ENCODE assay signal across 24 mouse cellular contexts in the genomic region with DNA sequence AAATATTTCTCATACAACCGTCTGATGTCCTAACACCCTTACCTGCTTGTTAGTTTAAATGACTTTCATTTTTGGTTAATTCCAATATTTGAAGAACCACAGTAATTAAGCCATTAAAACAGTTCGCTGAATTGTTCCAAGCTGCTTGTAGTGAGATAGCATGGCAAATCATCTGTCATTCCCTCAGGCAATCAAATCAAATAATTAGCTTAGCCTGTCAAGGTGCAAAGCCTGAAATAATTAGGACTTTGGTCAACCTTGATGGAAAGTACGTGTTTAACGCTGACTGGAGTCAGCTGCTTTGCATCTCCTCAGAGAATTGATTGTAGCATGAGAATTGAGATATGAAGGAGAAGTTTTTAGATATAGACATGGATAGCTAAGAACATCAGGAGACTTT.
"Had no signal": no experiment of that assay in that cellular context is flagged by ENCODE, and none has a peak within 500 bp of the region (broad histone marks: within the 10 kb centered on the region; RNA-seq: fewer than 3 reads in every experiment).

No protein-coding gene starts in this region.

- ATAC-seq: intestine, embryonic 16.5 days; liver, embryonic 12.5 days had no signal

- H3K36me3 ChIP-seq: heart, embryonic 13.5 days; heart, embryonic 15.5 days; hindbrain, embryonic 15.5 days; kidney, embryonic 15.5 days; limb, embryonic 13.5 days; limb, embryonic 15.5 days; liver, embryonic 12.5 days had no signal

- DNase-seq: gastrocnemius, postnatal 14 days; gastrocnemius, postnatal 36 days; heart, adult 11 months; heart, adult 2 months; heart, postnatal 14 days; heart, postnatal 36 days; kidney, adult 11 months; kidney, adult 2 months; kidney, adult 9 months; kidney, postnatal 14 days; kidney, postnatal 36 days; layer of hippocampus, adult 9-11 months; layer of hippocampus, postnatal 36 days; left cerebral cortex, postnatal 4 days had no signal

- H3K4me1 ChIP-seq: heart, embryonic 15.5 days; hindbrain, embryonic 15.5 days; kidney, embryonic 15.5 days; limb, embryonic 13.5 days; limb, embryonic 15.5 days; liver, embryonic 12.5 days had no signal

- H3K4me3 ChIP-seq: heart, adult 2 months; heart, embryonic 13.5 days; heart, embryonic 15.5 days; hindbrain, embryonic 15.5 days; kidney, embryonic 15.5 days; limb, embryonic 13.5 days; limb, embryonic 15.5 days; liver, embryonic 12.5 days had no signal

- H3K9ac ChIP-seq: heart, embryonic 13.5 days; heart, embryonic 15.5 days; hindbrain, embryonic 15.5 days; kidney, embryonic 15.5 days; limb, embryonic 13.5 days; limb, embryonic 15.5 days; liver, embryonic 12.5 days had no signal

- H3K4me2 ChIP-seq: heart, embryonic 11.5 days; heart, embryonic 13.5 days; heart, embryonic 15.5 days; hindbrain, embryonic 15.5 days; kidney, embryonic 15.5 days; limb, embryonic 13.5 days; limb, embryonic 15.5 days; liver, embryonic 12.5 days had no signal

- H3K27ac ChIP-seq: heart, adult 2 months; heart, embryonic 13.5 days; heart, embryonic 15.5 days; hindbrain, embryonic 15.5 days; kidney, embryonic 15.5 days; kidney, postnatal 0 days; limb, embryonic 13.5 days; limb, embryonic 15.5 days; liver, embryonic 12.5 days had no signal

- H3K27me3 ChIP-seq: heart, embryonic 13.5 days; heart, embryonic 15.5 days; hindbrain, embryonic 15.5 days; kidney, embryonic 15.5 days; limb, embryonic 13.5 days; limb, embryonic 15.5 days; liver, embryonic 12.5 days had no signal

- H3K9me3 ChIP-seq: heart, embryonic 13.5 days; heart, embryonic 15.5 days; hindbrain, embryonic 15.5 days; kidney, embryonic 15.5 days; limb, embryonic 13.5 days; limb, embryonic 15.5 days; liver, embryonic 12.5 days had no signal
